Mouse (Mus musculus): ENCODE data around the gene Grb10. TPM values are rescaled to one million over a fixed set of nuclear protein-coding genes. Genes with fewer than 3 reads are reported as not detected.
A peak's percentile ranks its signal among the peaks of the same experiment; 100 is the strongest.

Gene Grb10
- polyA plus RNA-seq, 1 experiment from 2014 or later: 142 TPM

GRCm38 (mm10) chr11:11962629-11962954 is 75.9 kb downstream of the Grb10 start:
- WGBS: 11% methylated on average over 5 of the region's 5 CpGs
- H3K4me2 ChIP-seq (ENCODE audit: low read length): no peak overlapping the region
- no peak overlapping the region for H3K27ac ChIP-seq
- DNase-seq (ENCODE audit: low spot score) (peak; percentile 41), ATAC-seq (replicated peaks; ENCODE audit: low FRiP score, low read depth) (no peak)
- no peak overlapping the region for H3K4me3 ChIP-seq (replicated peaks; ENCODE audit: low read depth, low read length)
- no peaks in the 10 kb centered on the region for H3K36me3 ChIP-seq (ENCODE audit: insufficient read depth, low read length)
- peaks cover 6% of the 10 kb centered on the region for H3K4me1 ChIP-seq (replicated peaks; ENCODE audit: insufficient read depth, low read length)
- no peaks in the 10 kb centered on the region for H3K27me3 ChIP-seq (ENCODE audit: insufficient read depth, low read length)
- no peak overlapping the region for H3K9ac ChIP-seq (ENCODE audit: low read depth, low read length)
- no peaks in the 10 kb centered on the region for H3K9me3 ChIP-seq (replicated peaks; ENCODE audit: low read length)
- no peak for TF ChIP-seq CTCF (IDR thresholded peaks at IDR 0.05; ENCODE audit: low read depth)

- H3K36me3 ChIP-seq (ENCODE audit: insufficient read depth, low read length): no peaks in the 10 kb centered on the region
- ATAC-seq (replicated peaks; ENCODE audit: low FRiP score, low read depth) (no peak), DNase-seq (ENCODE audit: low spot score) (no peak)
- 68% methylated on average over 5 of the region's 5 CpGs for WGBS
- no peak overlapping the region for H3K9ac ChIP-seq (ENCODE audit: low read depth, low read length)
- H3K9me3 ChIP-seq (replicated peaks; ENCODE audit: low read length): no peaks in the 10 kb centered on the region
- H3K4me1 ChIP-seq (replicated peaks; ENCODE audit: insufficient read depth, low read length): peaks cover 6% of the 10 kb centered on the region
- H3K4me2 ChIP-seq (ENCODE audit: low read length): no peak overlapping the region
- no peak overlapping the region for H3K4me3 ChIP-seq (replicated peaks; ENCODE audit: low read depth, low read length)
- H3K27ac ChIP-seq: no peak overlapping the region
- no peaks in the 10 kb centered on the region for H3K27me3 ChIP-seq (ENCODE audit: insufficient read depth, low read length)
- TF ChIP-seq CTCF (IDR thresholded peaks at IDR 0.05; ENCODE audit: low read depth): no peak
These were observed 76.4 kb downstream of the Grb10 start for GRCm38 (mm10) chr11:11961917-11962628.

- ATAC-seq (replicated peaks; ENCODE audit: low FRiP score, low read depth) (no peak), DNase-seq (ENCODE audit: low spot score) (peak; percentile 60)
- Histone ChIP-seq H3K4me2 (ENCODE audit: low read length) (no peak overlapping the region), H3K27ac (peak overlapping the region; percentile 5; the same call in 1 of the 2 replicates), H3K27me3 (ENCODE audit: insufficient read depth, low read length) (no peaks in the 10 kb centered on the region), H3K9me3 (replicated peaks; ENCODE audit: low read length) (no peaks in the 10 kb centered on the region), H3K4me3 (replicated peaks; ENCODE audit: low read depth, low read length) (no peak overlapping the region), H3K4me1 (replicated peaks; ENCODE audit: insufficient read depth, low read length) (peaks cover 6% of the 10 kb centered on the region), H3K9ac (ENCODE audit: low read depth, low read length) (no peak overlapping the region), H3K36me3 (ENCODE audit: insufficient read depth, low read length) (no peaks in the 10 kb centered on the region)
- 18% methylated on average over 5 of the region's 5 CpGs for WGBS
- TF ChIP-seq CTCF (IDR thresholded peaks at IDR 0.05; ENCODE audit: low read depth): no peak
These were observed 77.6 kb downstream of the Grb10 start for GRCm38 (mm10) chr11:11960858-11961257.

GRCm38 (mm10) chr11:11960227-11960626 is 78.3 kb downstream of the Grb10 start:
- TF ChIP-seq CTCF (IDR thresholded peaks at IDR 0.05; ENCODE audit: low read depth): no peak
- DNase-seq (ENCODE audit: low spot score) (no peak), ATAC-seq (replicated peaks; ENCODE audit: low FRiP score, low read depth) (no peak)
- Histone ChIP-seq H3K4me2 (ENCODE audit: low read length) (no peak overlapping the region), H3K4me3 (replicated peaks; ENCODE audit: low read depth, low read length) (no peak overlapping the region), H3K4me1 (replicated peaks; ENCODE audit: insufficient read depth, low read length) (peaks cover 6% of the 10 kb centered on the region), H3K9me3 (replicated peaks; ENCODE audit: low read length) (no peaks in the 10 kb centered on the region), H3K27me3 (ENCODE audit: insufficient read depth, low read length) (no peaks in the 10 kb centered on the region), H3K36me3 (ENCODE audit: insufficient read depth, low read length) (no peaks in the 10 kb centered on the region), H3K27ac (no peak overlapping the region), H3K9ac (ENCODE audit: low read depth, low read length) (no peak overlapping the region)
- WGBS: 71% methylated on average over 2 of the region's 2 CpGs

- peaks cover 6% of the 10 kb centered on the region; the same call in 1 of the 2 replicates for H3K4me1 ChIP-seq (replicated peaks; ENCODE audit: insufficient read depth, low read length)
- H3K9me3 ChIP-seq (replicated peaks; ENCODE audit: low read length): no peaks in the 10 kb centered on the region
- H3K36me3 ChIP-seq (ENCODE audit: insufficient read depth, low read length): peaks cover 4% of the 10 kb centered on the region; the same call in 1 of the 2 replicates
- no peaks in the 10 kb centered on the region for H3K27me3 ChIP-seq (ENCODE audit: insufficient read depth, low read length)
- no peak overlapping the region for H3K27ac ChIP-seq
- TF ChIP-seq CTCF (IDR thresholded peaks at IDR 0.05; ENCODE audit: low read depth): no peak
- no peak overlapping the region for H3K9ac ChIP-seq (ENCODE audit: low read depth, low read length)
- 75% methylated on average over 2 of the region's 2 CpGs for WGBS
- no peak overlapping the region for H3K4me2 ChIP-seq (ENCODE audit: low read length)
- H3K4me3 ChIP-seq (replicated peaks; ENCODE audit: low read depth, low read length): no peak overlapping the region
- DNase-seq (ENCODE audit: low spot score): no peak
- no peak for ATAC-seq (replicated peaks; ENCODE audit: low FRiP score, low read depth)
These were observed 80.0 kb downstream of the Grb10 start for GRCm38 (mm10) chr11:11958479-11958878.

- Histone ChIP-seq H3K36me3 (ENCODE audit: insufficient read depth, low read length) (peaks cover 4% of the 10 kb centered on the region; the same call in 1 of the 2 replicates), H3K27ac (no peak overlapping the region)
These were observed 80.5 kb downstream of the Grb10 start for GRCm38 (mm10) chr11:11958061-11958361.

More at GRCm38 (mm10) chr11:11958061-11958361, 80.5 kb downstream of the Grb10 start:
- Histone ChIP-seq H3K9ac (ENCODE audit: low read depth, low read length) (no peak overlapping the region), H3K4me1 (replicated peaks; ENCODE audit: insufficient read depth, low read length) (peaks cover 6% of the 10 kb centered on the region; the same call in 1 of the 2 replicates), H3K4me3 (replicated peaks; ENCODE audit: low read depth, low read length) (no peak overlapping the region), H3K9me3 (replicated peaks; ENCODE audit: low read length) (no peaks in the 10 kb centered on the region), H3K27me3 (ENCODE audit: insufficient read depth, low read length) (no peaks in the 10 kb centered on the region), H3K4me2 (ENCODE audit: low read length) (no peak overlapping the region)
- TF ChIP-seq CTCF (IDR thresholded peaks at IDR 0.05; ENCODE audit: low read depth): no peak
- ATAC-seq (replicated peaks; ENCODE audit: low FRiP score, low read depth) (no peak), DNase-seq (ENCODE audit: low spot score) (no peak)
- WGBS: 84% methylated on average over 2 of the region's 2 CpGs
